Mouse (Mus musculus): ENCODE data around the gene Aff3. TPM values are rescaled to one million over a fixed set of nuclear protein-coding genes. Genes with fewer than 3 reads are reported as not detected.

Aff3 gene
- polyA plus RNA-seq (2014; fragmentation: Illumina TruSeq; extraction: RNeasy Lipid Tissue Mini Kit (QIAGEN cat#74804); ENCODE audit: low read depth, low replicate concordance), result 0.13 TPM

DNA sequence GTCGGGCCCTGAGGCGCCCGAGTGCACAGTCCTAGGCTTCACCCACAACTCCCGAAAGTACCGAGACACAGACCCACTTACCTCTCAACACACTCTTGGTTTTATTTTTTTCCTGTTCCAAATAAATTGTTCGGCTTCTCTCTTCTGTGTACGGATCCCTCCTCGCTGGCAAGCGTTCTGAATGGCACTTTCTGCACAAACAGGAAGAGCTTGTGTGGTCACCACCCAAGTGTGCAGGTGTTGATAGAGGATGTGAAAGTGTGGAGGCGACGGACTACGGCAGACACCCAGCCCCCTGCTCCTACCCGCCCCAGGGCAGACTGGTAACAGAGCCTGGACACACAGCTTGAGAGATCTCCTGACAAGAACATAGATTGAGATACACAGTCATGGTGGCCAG, at the start of gene Aff3:
Gene Aff3, minus strand, starts transcription at position 179 of the 400 bp plus-strand sequence.

DNA sequence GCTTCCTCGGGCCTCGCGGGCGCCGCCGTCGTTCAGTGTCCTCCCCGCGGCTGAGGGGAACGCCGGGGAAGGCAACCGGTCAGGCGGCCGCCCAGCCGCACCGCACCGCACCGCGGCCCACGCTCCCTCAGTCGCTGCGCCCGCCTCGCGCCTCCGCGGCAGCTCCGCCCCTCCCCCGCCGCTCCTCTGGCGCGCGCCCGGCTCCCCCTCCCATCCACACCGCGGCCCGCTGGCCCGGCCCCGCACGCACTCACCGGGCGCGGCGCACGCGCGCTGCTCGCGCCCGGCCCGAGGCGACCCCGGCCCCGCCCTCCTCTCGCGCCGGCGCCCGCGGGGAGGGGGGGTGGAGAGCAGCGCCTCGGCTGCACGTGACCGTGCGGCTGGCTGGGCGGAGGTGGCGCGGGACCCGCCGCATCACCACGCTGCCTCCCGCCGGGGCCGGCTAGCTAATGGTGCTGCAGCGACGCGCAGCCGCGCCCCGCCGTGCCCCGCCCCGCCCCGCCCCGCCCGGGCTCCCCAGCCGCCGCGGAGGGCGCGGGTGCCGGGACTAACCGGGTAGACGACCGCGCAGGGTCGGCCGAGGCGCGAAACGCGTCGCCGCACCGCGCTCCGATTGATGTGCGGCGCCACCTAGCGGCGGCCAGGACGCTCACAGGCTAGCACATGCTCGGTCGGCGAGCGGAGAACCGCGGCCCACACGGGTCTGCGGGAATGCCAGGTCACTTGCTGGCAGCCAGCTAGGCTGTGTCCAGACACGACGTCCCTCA, 535.1 kb downstream of the Aff3 start, which contains the start of gene Rev1:
Gene Rev1, minus strand, starts transcription at position 301 of the 767 bp plus-strand sequence.

Other genes with a start within 250 kb of the Aff3 start
- gene Lonrf2, start 171.8 kb upstream of the Aff3 start, polyA plus RNA-seq (2014; fragmentation: Illumina TruSeq; extraction: RNeasy Lipid Tissue Mini Kit (QIAGEN cat#74804); ENCODE audit: low read depth, low replicate concordance), result not detected
- gene Chst10, start 233.2 kb upstream of the Aff3 start, polyA plus RNA-seq (2014; fragmentation: Illumina TruSeq; extraction: RNeasy Lipid Tissue Mini Kit (QIAGEN cat#74804); ENCODE audit: low read depth, low replicate concordance), result not detected

Data from liver, adult 10 weeks (tissue).